Mouse (Mus musculus): Measurements from ENCODE around the gene Hspa1l. TPM values are rescaled to one million over a fixed set of nuclear protein-coding genes. Genes with fewer than 3 reads are reported as not detected.
"Not testable (repeated sequence)": the region's sequence is repeated elsewhere in the genome, so short reads cannot be mapped to it uniquely, and the experiment has no call there.

Hspa1l gene
- polyA plus RNA-seq, 1 experiment from 2014 or later: 0.55 TPM

- Histone ChIP-seq H3K4me1 (replicated peaks; ENCODE audit: control insufficient read depth, insufficient read depth, low read length) (peaks cover 14% of the 10 kb centered on the region), H3K27ac (ENCODE audit: low read length) (no peak overlapping the region), H3K4me2 (ENCODE audit: low read depth, low read length) (no peak overlapping the region), H3K4me3 (ENCODE audit: low read length) (no peak overlapping the region), H3K36me3 (ENCODE audit: control insufficient read depth, insufficient read depth, low read length) (peaks cover 25% of the 10 kb centered on the region), H3K27me3 (ENCODE audit: control insufficient read depth, insufficient read depth, low read depth, low read length) (no peaks in the 10 kb centered on the region), H3K9ac (ENCODE audit: low read length) (no peak overlapping the region), H3K9me3 (ENCODE audit: control insufficient read depth, low read length) (no peaks in the 10 kb centered on the region)
- ATAC-seq (ENCODE audit: low read depth): no peak
- 89% methylated on average over 10 of the region's 10 CpGs for WGBS
Observed at GRCm38 (mm10) chr17:35005158-35005557, 32.7 kb downstream of the Hspa1l start.

- not testable (repeated sequence) for H3K4me3 ChIP-seq (ENCODE audit: low read length); H3K9ac ChIP-seq (ENCODE audit: low read length); H3K9me3 ChIP-seq (ENCODE audit: control insufficient read depth, low read length); ATAC-seq (ENCODE audit: low read depth); H3K27me3 ChIP-seq (ENCODE audit: control insufficient read depth, insufficient read depth, low read depth, low read length); H3K27ac ChIP-seq (ENCODE audit: low read length); H3K4me2 ChIP-seq (ENCODE audit: low read depth, low read length)
- peaks cover 33% of the 10 kb centered on the region for H3K36me3 ChIP-seq (ENCODE audit: control insufficient read depth, insufficient read depth, low read length)
- H3K4me1 ChIP-seq (replicated peaks; ENCODE audit: control insufficient read depth, insufficient read depth, low read length): peaks cover 14% of the 10 kb centered on the region
- 95% methylated on average over 4 of the region's 5 CpGs for WGBS
Observed at GRCm38 (mm10) chr17:35005902-35006301, 33.4 kb downstream of the Hspa1l start.

GRCm38 (mm10) chr17:35007387-35007991, 35.0 kb downstream of the Hspa1l start:
- peaks cover 46% of the 10 kb centered on the region for H3K36me3 ChIP-seq (ENCODE audit: control insufficient read depth, insufficient read depth, low read length)
- WGBS: 89% methylated on average over 7 of the region's 7 CpGs

GRCm38 (mm10) chr17:35009586-35009985, 37.1 kb downstream of the Hspa1l start:
- Histone ChIP-seq H3K9ac (ENCODE audit: low read length) (no peak overlapping the region), H3K36me3 (ENCODE audit: control insufficient read depth, insufficient read depth, low read length) (peaks cover 67% of the 10 kb centered on the region), H3K4me1 (replicated peaks; ENCODE audit: control insufficient read depth, insufficient read depth, low read length) (no peaks in the 10 kb centered on the region), H3K4me2 (ENCODE audit: low read depth, low read length) (no peak overlapping the region), H3K27ac (ENCODE audit: low read length) (no peak overlapping the region), H3K9me3 (ENCODE audit: control insufficient read depth, low read length) (no peaks in the 10 kb centered on the region), H3K27me3 (ENCODE audit: control insufficient read depth, insufficient read depth, low read depth, low read length) (no peaks in the 10 kb centered on the region), H3K4me3 (ENCODE audit: low read length) (no peak overlapping the region)
- 85% methylated on average over 7 of the region's 7 CpGs for WGBS
- no peak for ATAC-seq (ENCODE audit: low read depth)

More at GRCm38 (mm10) chr17:35007387-35007991, 35.0 kb downstream of the Hspa1l start:
- Histone ChIP-seq H3K27me3 (ENCODE audit: control insufficient read depth, insufficient read depth, low read depth, low read length) (no peaks in the 10 kb centered on the region), H3K4me3 (ENCODE audit: low read length) (no peak overlapping the region), H3K4me1 (replicated peaks; ENCODE audit: control insufficient read depth, insufficient read depth, low read length) (peaks cover 9% of the 10 kb centered on the region), H3K9me3 (ENCODE audit: control insufficient read depth, low read length) (no peaks in the 10 kb centered on the region), H3K9ac (ENCODE audit: low read length) (no peak overlapping the region), H3K27ac (ENCODE audit: low read length) (no peak overlapping the region), H3K4me2 (ENCODE audit: low read depth, low read length) (no peak overlapping the region)
- no peak for ATAC-seq (ENCODE audit: low read depth)

GRCm38 (mm10) chr17:35011440-35011839, 38.9 kb downstream of the Hspa1l start:
- H3K9ac ChIP-seq (ENCODE audit: low read length): no peak overlapping the region
- no peak overlapping the region for H3K4me3 ChIP-seq (ENCODE audit: low read length)
- no peak overlapping the region for H3K27ac ChIP-seq (ENCODE audit: low read length)
- no peaks in the 10 kb centered on the region for H3K27me3 ChIP-seq (ENCODE audit: control insufficient read depth, insufficient read depth, low read depth, low read length)
- no peaks in the 10 kb centered on the region for H3K9me3 ChIP-seq (ENCODE audit: control insufficient read depth, low read length)
- H3K36me3 ChIP-seq (ENCODE audit: control insufficient read depth, insufficient read depth, low read length): peaks cover 71% of the 10 kb centered on the region
- no peak for ATAC-seq (ENCODE audit: low read depth)
- 91% methylated on average over 8 of the region's 8 CpGs for WGBS
- no peaks in the 10 kb centered on the region for H3K4me1 ChIP-seq (replicated peaks; ENCODE audit: control insufficient read depth, insufficient read depth, low read length)
- H3K4me2 ChIP-seq (ENCODE audit: low read depth, low read length): no peak overlapping the region

GRCm38 (mm10) chr17:35012430-35012829, 39.9 kb downstream of the Hspa1l start:
- Histone ChIP-seq H3K4me1 (replicated peaks; ENCODE audit: control insufficient read depth, insufficient read depth, low read length) (no peaks in the 10 kb centered on the region), H3K36me3 (ENCODE audit: control insufficient read depth, insufficient read depth, low read length) (peaks cover 69% of the 10 kb centered on the region), H3K27ac (ENCODE audit: low read length) (no peak overlapping the region), H3K4me2 (ENCODE audit: low read depth, low read length) (no peak overlapping the region), H3K4me3 (ENCODE audit: low read length) (no peak overlapping the region), H3K27me3 (ENCODE audit: control insufficient read depth, insufficient read depth, low read depth, low read length) (no peaks in the 10 kb centered on the region), H3K9ac (ENCODE audit: low read length) (no peak overlapping the region), H3K9me3 (ENCODE audit: control insufficient read depth, low read length) (no peaks in the 10 kb centered on the region)
- ATAC-seq (ENCODE audit: low read depth): no peak
- 78% methylated on average over 13 of the region's 13 CpGs for WGBS

GRCm38 (mm10) chr17:35013221-35013620, 40.7 kb downstream of the Hspa1l start:
- peaks cover 64% of the 10 kb centered on the region for H3K36me3 ChIP-seq (ENCODE audit: control insufficient read depth, insufficient read depth, low read length)
- WGBS: 66% methylated on average over 6 of the region's 6 CpGs
- no peaks in the 10 kb centered on the region for H3K4me1 ChIP-seq (replicated peaks; ENCODE audit: control insufficient read depth, insufficient read depth, low read length)
- H3K4me2 ChIP-seq (ENCODE audit: low read depth, low read length): no peak overlapping the region
- ATAC-seq (ENCODE audit: low read depth): no peak
- H3K27ac ChIP-seq (ENCODE audit: low read length): no peak overlapping the region
- no peaks in the 10 kb centered on the region for H3K27me3 ChIP-seq (ENCODE audit: control insufficient read depth, insufficient read depth, low read depth, low read length)
- H3K9ac ChIP-seq (ENCODE audit: low read length): no peak overlapping the region
- no peaks in the 10 kb centered on the region for H3K9me3 ChIP-seq (ENCODE audit: control insufficient read depth, low read length)
- no peak overlapping the region for H3K4me3 ChIP-seq (ENCODE audit: low read length)

GRCm38 (mm10) chr17:35015296-35015695, 42.8 kb downstream of the Hspa1l start:
- WGBS: 90% methylated on average over 16 of the region's 16 CpGs
- Histone ChIP-seq H3K4me3 (ENCODE audit: low read length) (no peak overlapping the region), H3K27ac (ENCODE audit: low read length) (no peak overlapping the region), H3K9ac (ENCODE audit: low read length) (no peak overlapping the region), H3K9me3 (ENCODE audit: control insufficient read depth, low read length) (no peaks in the 10 kb centered on the region), H3K4me1 (replicated peaks; ENCODE audit: control insufficient read depth, insufficient read depth, low read length) (no peaks in the 10 kb centered on the region), H3K4me2 (ENCODE audit: low read depth, low read length) (no peak overlapping the region), H3K36me3 (ENCODE audit: control insufficient read depth, insufficient read depth, low read length) (peaks cover 54% of the 10 kb centered on the region), H3K27me3 (ENCODE audit: control insufficient read depth, insufficient read depth, low read depth, low read length) (no peaks in the 10 kb centered on the region)
- no peak for ATAC-seq (ENCODE audit: low read depth)

GRCm38 (mm10) chr17:35016376-35016775, 43.9 kb downstream of the Hspa1l start, which contains the start of gene Vwa7:
TSS of gene Vwa7 (plus strand) at chr17:35016579.
- H3K9me3 ChIP-seq (ENCODE audit: control insufficient read depth, low read length): no peaks in the 10 kb centered on the region
- no peak within 1 kb of the TSS for H3K4me3 ChIP-seq (ENCODE audit: low read length)
- no peaks in the 10 kb centered on the region; the same call in 1 of the 2 replicates for H3K4me1 ChIP-seq (replicated peaks; ENCODE audit: control insufficient read depth, insufficient read depth, low read length)
- H3K9ac ChIP-seq (ENCODE audit: low read length): no peak within 1 kb of the TSS
- H3K4me2 ChIP-seq (ENCODE audit: low read depth, low read length): no peak within 1 kb of the TSS
- H3K27me3 ChIP-seq (ENCODE audit: control insufficient read depth, insufficient read depth, low read depth, low read length): no peaks in the 10 kb centered on the region
- peaks cover 45% of the 10 kb centered on the region for H3K36me3 ChIP-seq (ENCODE audit: control insufficient read depth, insufficient read depth, low read length)
- H3K27ac ChIP-seq (ENCODE audit: low read length): no peak within 1 kb of the TSS
- peak; percentile 16; the same call in 1 of the 2 replicates for ATAC-seq (ENCODE audit: low read depth)
- 60% methylated on average over 12 of the region's 12 CpGs for WGBS

Data from lung, embryonic 16.5 days (tissue).